Mouse (Mus musculus): ENCODE results near the gene Edn3. TPM values are rescaled to one million over a fixed set of nuclear protein-coding genes. Genes with fewer than 3 reads are reported as not detected.

The Edn3 gene
- polyA plus RNA-seq (2015; fragmentation: Nextera tagmentation; extraction: Ambion mirVana): 28.7 and 29.0 TPM in 2 replicates

DNA sequence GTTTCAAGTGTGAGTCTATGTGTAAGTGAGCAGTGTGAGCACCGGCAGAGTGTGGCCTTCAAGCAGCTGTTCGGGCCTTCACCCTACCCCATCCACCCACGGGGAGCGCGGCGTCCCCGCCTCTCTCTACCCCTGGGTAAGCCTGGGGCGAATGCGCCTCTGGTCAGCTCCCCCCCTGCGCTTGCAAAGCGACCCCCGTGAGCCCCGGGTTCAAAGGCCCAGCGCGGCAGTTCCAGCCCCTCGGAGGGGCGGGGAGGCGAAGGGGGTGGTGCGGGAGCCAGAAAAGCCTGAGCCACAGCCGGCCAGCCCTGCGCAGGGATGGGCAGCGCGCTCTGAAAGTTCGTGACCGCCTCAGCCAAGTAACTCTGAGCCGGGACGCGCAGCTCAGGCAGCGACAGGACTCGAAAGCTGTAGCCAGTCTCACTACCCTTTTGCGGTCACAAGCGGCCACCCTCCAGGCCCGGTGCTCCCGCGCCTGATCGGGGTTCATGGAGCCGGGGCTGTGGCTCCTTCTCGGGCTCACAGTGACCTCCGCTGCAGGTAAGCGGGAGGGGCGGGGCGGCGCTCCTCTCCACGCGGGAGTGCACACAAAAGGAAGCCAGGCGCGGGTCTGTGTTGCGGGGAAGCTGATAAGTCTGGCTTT lies at the start of gene Edn3:
Edn3 (plus strand) TSS at position 141 of the 643 bp plus-strand sequence.
- Histone ChIP-seq H3K4me3 (peak within 1 kb of the TSS; percentile 62), H3K9me3 (no peaks in the 10 kb centered on the region), H3K27me3 (no peaks in the 10 kb centered on the region), H3K27ac (peak within 1 kb of the TSS; percentile 86), H3K4me2 (replicated peaks) (peak within 1 kb of the TSS; percentile 90), H3K9ac (peak within 1 kb of the TSS; percentile 82), H3K4me1 (peaks cover 41% of the 10 kb centered on the region), H3K36me3 (peaks cover 1% of the 10 kb centered on the region; the same call in 1 of the 2 replicates)
- 1% methylated on average over 48 of the region's 48 CpGs for WGBS
- ATAC-seq (ENCODE audit: low FRiP score, low read depth): peak; percentile 57

DNA sequence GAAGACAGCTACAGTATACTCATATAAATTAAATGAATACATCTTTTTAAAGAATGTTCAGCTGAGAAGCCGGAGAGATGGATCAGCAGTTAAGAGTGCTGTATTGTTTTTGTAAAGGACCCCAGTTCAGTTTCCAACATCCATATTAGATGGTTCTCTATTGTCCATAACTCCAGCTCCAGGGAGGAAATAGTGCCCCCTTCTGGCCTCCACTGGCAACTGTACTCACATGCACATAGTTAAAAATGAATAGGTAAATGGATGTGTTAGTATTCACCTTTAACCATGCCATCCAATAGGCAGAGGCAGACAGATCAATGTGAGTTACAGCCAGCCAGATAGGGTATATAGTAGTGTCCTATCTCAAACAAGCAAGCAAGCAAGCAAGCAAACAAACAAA lies 48.4 kb upstream of the Edn3 start:
- no peak for ATAC-seq (ENCODE audit: low FRiP score, low read depth)
- Histone ChIP-seq H3K4me1 (no peaks in the 10 kb centered on the region), H3K4me3 (no peak overlapping the region), H3K27ac (no peak overlapping the region), H3K36me3 (no peaks in the 10 kb centered on the region), H3K9me3 (no peaks in the 10 kb centered on the region), H3K4me2 (replicated peaks) (no peak overlapping the region), H3K9ac (no peak overlapping the region), H3K27me3 (no peaks in the 10 kb centered on the region)
- WGBS: 96% methylated on average over 1 of the region's 1 CpGs

DNA sequence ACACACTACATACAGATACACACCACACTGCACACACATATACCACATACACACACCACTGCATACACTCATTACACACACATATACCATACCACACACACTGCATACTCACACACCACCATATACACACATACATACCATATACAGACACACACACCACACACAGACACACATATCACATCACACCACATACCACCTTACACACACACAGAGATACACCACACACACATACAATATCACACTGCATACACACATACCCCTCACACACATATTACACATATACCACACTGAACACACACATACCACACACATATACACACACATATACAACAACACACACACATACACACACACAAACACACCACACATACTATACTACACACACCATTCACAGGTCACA lies 44.5 kb upstream of the Edn3 start:
- Histone ChIP-seq H3K9me3 (no peaks in the 10 kb centered on the region), H3K27ac (no peak overlapping the region), H3K4me2 (replicated peaks) (no peak overlapping the region), H3K36me3 (no peaks in the 10 kb centered on the region), H3K4me1 (no peaks in the 10 kb centered on the region), H3K9ac (no peak overlapping the region), H3K4me3 (no peak overlapping the region), H3K27me3 (no peaks in the 10 kb centered on the region)
- no peak for ATAC-seq (ENCODE audit: low FRiP score, low read depth)

DNA sequence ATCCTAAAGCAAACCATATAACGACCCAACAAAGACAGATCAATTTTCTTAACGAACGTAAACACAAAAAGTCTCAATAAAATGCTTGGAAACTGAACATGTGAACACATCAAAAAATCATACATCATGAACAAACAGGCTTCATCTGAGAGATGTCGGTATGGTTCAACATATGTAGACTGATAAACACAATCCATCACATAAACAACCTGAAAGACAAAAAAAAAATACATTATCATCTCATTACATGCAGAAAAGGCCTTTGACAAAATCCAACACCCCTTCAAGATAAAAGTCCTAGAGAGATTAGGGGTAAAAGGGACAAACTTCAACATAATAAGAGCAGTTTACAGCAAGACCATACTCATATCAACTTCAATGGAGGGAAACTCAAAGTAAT lies 42.6 kb upstream of the Edn3 start:
- 78% methylated on average over 4 of the region's 4 CpGs for WGBS
- no peak overlapping the region for H3K9ac ChIP-seq

DNA sequence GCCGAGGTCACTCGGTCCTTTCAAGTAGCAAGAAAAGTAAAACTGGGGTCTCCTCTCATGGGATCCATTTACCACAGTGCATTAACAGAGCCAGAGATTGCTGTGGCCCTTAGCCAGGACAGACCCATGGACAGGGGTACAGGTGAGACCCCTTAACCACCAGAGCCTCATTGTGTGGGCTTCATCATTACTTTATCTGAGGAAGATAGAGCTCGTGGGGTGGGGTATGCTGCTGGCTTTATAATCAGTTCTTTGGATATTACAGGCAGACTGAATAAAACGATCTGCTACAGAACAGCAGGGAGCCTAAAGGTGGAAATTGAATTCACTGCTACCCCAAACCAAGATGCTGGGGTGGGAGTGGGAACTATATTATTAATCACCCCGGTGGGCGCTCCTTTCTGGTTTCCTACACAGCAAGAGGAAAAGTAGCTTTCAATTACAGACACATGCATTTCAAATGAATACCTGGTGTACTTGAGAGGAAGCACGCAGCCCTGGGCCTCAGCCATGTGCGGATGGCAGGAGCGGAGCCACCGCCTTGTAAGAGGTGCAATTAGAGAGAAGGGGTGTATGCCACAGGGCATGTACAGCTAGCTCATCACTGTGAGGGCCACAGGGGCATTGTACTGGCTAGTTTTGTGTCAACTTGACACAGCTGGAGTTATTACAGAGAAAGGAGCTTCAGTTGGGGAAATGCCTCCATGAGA lies 33.1 kb upstream of the Edn3 start:
- H3K4me3 ChIP-seq: no peak overlapping the region
- peak; percentile 66; the same call in 1 of the 2 replicates for ATAC-seq (ENCODE audit: low FRiP score, low read depth)
- H3K36me3 ChIP-seq: no peaks in the 10 kb centered on the region
- H3K27ac ChIP-seq: no peak overlapping the region
- no peaks in the 10 kb centered on the region for H3K27me3 ChIP-seq
- peaks cover 10% of the 10 kb centered on the region for H3K4me1 ChIP-seq
- 31% methylated on average over 10 of the region's 10 CpGs for WGBS
- no peaks in the 10 kb centered on the region for H3K9me3 ChIP-seq
- H3K4me2 ChIP-seq (replicated peaks): no peak overlapping the region
- H3K9ac ChIP-seq: no peak overlapping the region

More for the DNA sequence above, 42.6 kb upstream of the Edn3 start:
- Histone ChIP-seq H3K4me1 (no peaks in the 10 kb centered on the region), H3K27ac (no peak overlapping the region), H3K4me2 (replicated peaks) (no peak overlapping the region), H3K4me3 (no peak overlapping the region), H3K27me3 (no peaks in the 10 kb centered on the region), H3K9me3 (no peaks in the 10 kb centered on the region), H3K36me3 (no peaks in the 10 kb centered on the region)
- ATAC-seq (ENCODE audit: low FRiP score, low read depth): no peak

DNA sequence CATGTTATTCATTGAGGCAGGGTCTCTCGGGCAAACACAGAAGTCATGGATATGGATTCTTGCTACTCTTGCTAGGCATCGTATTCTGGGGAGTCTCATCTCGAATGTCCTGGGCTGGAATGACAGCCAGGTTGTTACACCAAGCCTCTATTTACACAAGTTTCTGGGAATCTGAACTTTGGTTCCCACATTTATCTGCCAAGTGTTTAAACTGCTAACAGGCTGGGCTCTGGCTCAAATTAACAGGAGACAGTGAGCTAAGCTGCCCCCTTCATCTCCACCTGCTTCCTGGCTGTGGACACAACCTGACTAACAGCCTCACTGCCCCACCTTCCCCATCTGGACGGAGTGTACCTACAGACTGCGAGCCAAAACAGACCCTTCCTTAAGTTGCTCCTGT lies 28.5 kb upstream of the Edn3 start:
- ATAC-seq (ENCODE audit: low FRiP score, low read depth): no peak
- 80% methylated on average over 5 of the region's 5 CpGs for WGBS
- Histone ChIP-seq H3K27ac (no peak overlapping the region), H3K9ac (no peak overlapping the region), H3K27me3 (no peaks in the 10 kb centered on the region), H3K4me2 (replicated peaks) (no peak overlapping the region), H3K9me3 (no peaks in the 10 kb centered on the region), H3K4me1 (peaks cover 13% of the 10 kb centered on the region), H3K36me3 (no peaks in the 10 kb centered on the region), H3K4me3 (no peak overlapping the region)

DNA sequence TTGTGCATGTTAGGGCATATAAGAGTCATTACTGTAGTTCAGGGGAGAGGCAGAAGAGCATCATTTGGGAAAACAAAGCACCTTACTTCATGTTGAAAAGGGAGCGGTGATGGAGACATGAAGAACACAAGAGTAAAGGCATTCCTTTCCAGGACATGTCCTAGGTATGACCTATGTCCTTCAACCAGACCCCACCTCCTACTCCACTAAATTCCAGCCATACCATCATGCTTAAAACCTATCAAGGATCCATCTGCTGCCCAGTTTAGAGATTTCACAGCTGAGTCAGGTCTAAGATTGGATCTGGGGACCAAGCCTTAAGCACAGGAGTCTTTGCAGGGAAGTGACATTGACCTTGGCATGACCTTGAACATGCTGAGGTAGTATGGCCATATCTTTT lies 25.1 kb upstream of the Edn3 start:
- H3K27ac ChIP-seq: no peak overlapping the region
- H3K36me3 ChIP-seq: no peaks in the 10 kb centered on the region
- peaks cover 6% of the 10 kb centered on the region for H3K4me1 ChIP-seq
- no peaks in the 10 kb centered on the region for H3K9me3 ChIP-seq
- 94% methylated on average over 1 of the region's 1 CpGs for WGBS
- H3K4me2 ChIP-seq (replicated peaks): no peak overlapping the region
- no peaks in the 10 kb centered on the region for H3K27me3 ChIP-seq
- H3K4me3 ChIP-seq: no peak overlapping the region
- no peak overlapping the region for H3K9ac ChIP-seq
- ATAC-seq (ENCODE audit: low FRiP score, low read depth): no peak

DNA sequence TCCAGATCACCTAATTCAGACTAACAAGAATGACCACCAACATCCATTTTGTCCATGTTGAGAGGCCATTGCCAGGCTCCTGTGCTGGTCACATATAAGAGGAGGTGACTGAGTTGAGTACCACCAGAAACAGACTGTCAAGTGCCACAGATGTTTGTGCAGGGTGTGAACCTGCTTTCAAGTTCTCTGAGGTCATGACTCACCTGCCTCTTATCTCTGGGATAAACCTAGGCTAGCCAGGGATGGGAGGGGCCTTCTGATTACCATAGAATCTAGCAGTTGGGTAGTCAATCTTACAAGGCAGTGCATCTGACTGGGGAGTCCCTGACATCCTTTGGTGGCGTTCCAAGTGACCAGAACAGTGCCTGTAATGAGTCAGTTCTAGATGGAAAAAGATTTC lies 13.2 kb upstream of the Edn3 start:
- no peak overlapping the region for H3K27ac ChIP-seq
- WGBS: 76% methylated on average over 1 of the region's 1 CpGs
- no peak overlapping the region for H3K4me2 ChIP-seq (replicated peaks)
- no peaks in the 10 kb centered on the region for H3K36me3 ChIP-seq
- H3K9ac ChIP-seq: no peak overlapping the region
- H3K4me3 ChIP-seq: no peak overlapping the region
- ATAC-seq (ENCODE audit: low FRiP score, low read depth): 0 out of 2 replicates have a peak, but pooled peaks have one; percentile 36
- no peaks in the 10 kb centered on the region for H3K9me3 ChIP-seq
- H3K4me1 ChIP-seq: 0 out of 2 replicates have a peak, but pooled peaks cover 3% of the 10 kb centered on the region
- H3K27me3 ChIP-seq: no peaks in the 10 kb centered on the region

DNA sequence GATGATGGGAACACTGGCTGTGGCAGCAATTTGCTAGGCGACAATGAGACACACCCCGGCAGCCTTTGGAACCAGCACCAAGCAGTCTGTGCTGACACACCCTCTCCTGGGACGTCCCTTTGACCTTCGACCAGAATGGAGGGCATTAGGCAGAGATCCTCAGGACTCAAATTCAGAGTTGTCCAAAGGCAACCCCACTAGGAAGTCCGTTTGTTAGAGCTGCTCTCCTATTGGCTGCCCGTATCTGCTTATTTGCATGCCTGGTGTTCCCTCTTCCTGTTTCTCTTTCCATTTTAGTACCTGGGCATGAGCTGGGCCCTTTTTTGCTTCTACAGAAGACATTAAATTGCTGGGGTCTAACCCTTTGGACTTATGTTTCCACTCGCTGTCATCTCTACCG lies 12.0 kb upstream of the Edn3 start:
- H3K36me3 ChIP-seq: no peaks in the 10 kb centered on the region
- no peak overlapping the region for H3K4me2 ChIP-seq (replicated peaks)
- no peak overlapping the region for H3K27ac ChIP-seq
- no peak overlapping the region for H3K4me3 ChIP-seq
- H3K4me1 ChIP-seq: 0 out of 2 replicates have a peak, but pooled peaks cover 3% of the 10 kb centered on the region
- 73% methylated on average over 8 of the region's 8 CpGs for WGBS
- no peak for ATAC-seq (ENCODE audit: low FRiP score, low read depth)
- H3K9ac ChIP-seq: no peak overlapping the region
- H3K27me3 ChIP-seq: no peaks in the 10 kb centered on the region
- no peaks in the 10 kb centered on the region for H3K9me3 ChIP-seq

DNA sequence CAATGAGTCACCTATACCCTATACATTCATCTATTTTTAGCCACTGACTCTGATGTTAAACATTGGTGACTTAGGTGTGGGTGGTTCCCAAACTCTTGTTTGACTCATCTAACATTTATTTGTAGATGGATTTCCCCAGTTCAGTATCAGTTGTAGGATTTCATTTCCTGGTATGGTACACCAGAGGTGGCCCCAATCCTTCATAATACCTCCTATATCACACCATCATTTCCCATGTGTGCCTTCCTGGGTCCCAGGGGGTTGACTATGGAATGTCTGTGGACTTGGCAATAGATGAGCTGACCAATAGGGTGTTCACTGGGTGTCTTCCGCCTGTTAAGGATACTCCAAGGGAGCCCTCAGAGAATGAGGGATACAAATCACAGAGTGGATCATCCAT lies 7.2 kb upstream of the Edn3 start:
- H3K36me3 ChIP-seq: no peaks in the 10 kb centered on the region
- H3K4me2 ChIP-seq (replicated peaks): no peak overlapping the region
- H3K27me3 ChIP-seq: no peaks in the 10 kb centered on the region
- H3K27ac ChIP-seq: no peak overlapping the region
- no peak overlapping the region for H3K9ac ChIP-seq
- H3K9me3 ChIP-seq: no peaks in the 10 kb centered on the region
- H3K4me3 ChIP-seq: no peak overlapping the region
- peaks cover 10% of the 10 kb centered on the region; the same call in 1 of the 2 replicates for H3K4me1 ChIP-seq
- no peak for ATAC-seq (ENCODE audit: low FRiP score, low read depth)
- WGBS: 95% methylated on average over 1 of the region's 1 CpGs

DNA sequence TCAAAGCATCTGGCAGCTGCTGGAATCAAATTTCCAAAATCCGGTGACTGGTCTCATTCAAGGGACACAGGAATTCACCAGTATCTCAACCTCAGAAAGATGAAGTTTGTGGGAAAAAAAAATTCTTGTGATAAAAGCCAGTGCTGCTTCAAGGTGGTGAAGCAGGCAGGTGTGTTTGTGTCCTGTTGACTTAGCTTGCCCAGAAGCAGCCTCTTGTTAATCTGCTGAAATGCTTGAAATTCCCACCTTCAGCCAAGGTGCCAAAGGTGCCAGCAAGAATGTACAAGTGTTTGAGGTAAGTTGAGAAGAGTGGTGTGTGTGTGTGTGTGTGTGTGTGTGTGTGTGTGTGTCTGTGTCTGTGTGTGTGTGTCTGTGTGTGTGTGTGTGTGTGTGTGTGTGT lies 6.2 kb upstream of the Edn3 start:
- no peak overlapping the region for H3K4me3 ChIP-seq
- 38% methylated on average over 1 of the region's 1 CpGs for WGBS
- H3K9me3 ChIP-seq: no peaks in the 10 kb centered on the region
- no peak overlapping the region for H3K9ac ChIP-seq
- H3K27ac ChIP-seq: no peak overlapping the region
- ATAC-seq (ENCODE audit: low FRiP score, low read depth): no peak
- no peak overlapping the region for H3K4me2 ChIP-seq (replicated peaks)
- H3K36me3 ChIP-seq: no peaks in the 10 kb centered on the region
- H3K27me3 ChIP-seq: no peaks in the 10 kb centered on the region
- H3K4me1 ChIP-seq: peaks cover 9% of the 10 kb centered on the region; the same call in 1 of the 2 replicates

DNA sequence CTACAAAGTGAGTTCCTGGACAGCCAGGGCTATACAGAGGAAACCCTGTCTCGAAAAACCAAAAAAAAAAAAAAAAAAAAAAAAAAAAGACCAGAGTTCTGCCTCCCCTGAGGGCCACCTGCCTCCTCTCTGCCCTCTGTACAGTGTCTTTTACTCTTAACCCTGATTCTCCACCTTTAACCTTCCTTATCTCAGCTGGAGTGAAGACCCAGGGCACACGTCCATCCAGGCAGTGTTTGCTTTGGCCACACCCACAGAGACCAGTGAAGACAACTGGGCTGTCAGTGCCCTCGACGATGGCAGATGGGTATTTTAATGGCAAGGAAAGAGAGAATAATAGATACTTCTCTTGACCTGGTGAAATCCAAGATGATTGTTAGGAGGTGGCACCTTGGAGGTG lies 1.2 kb upstream of the Edn3 start:
- H3K36me3 ChIP-seq: no peaks in the 10 kb centered on the region
- no peak overlapping the region for H3K4me2 ChIP-seq (replicated peaks)
- ATAC-seq (ENCODE audit: low FRiP score, low read depth): no peak
- H3K9me3 ChIP-seq: no peaks in the 10 kb centered on the region
- H3K4me3 ChIP-seq: no peak overlapping the region
- H3K4me1 ChIP-seq: peaks cover 41% of the 10 kb centered on the region
- H3K27ac ChIP-seq: no peak overlapping the region
- no peak overlapping the region for H3K9ac ChIP-seq
- WGBS: 84% methylated on average over 4 of the region's 4 CpGs
- H3K27me3 ChIP-seq: no peaks in the 10 kb centered on the region
